Mouse (Mus musculus): Measurements from ENCODE around the gene Bnipl. TPM values are rescaled to one million over a fixed set of nuclear protein-coding genes. Genes with fewer than 3 reads are reported as not detected.
A peak's percentile ranks its signal among the peaks of the same experiment; 100 is the strongest.

The Bnipl gene
- polyA plus RNA-seq, 1 experiment from 2014 or later: 16.8 TPM

GRCm38 (mm10) chr3:95287541-95287940 is 36.5 kb upstream of the Bnipl start:
- Histone ChIP-seq H3K4me1 (replicated peaks; ENCODE audit: control insufficient read depth, insufficient read depth) (no peaks in the 10 kb centered on the region), H3K9ac (ENCODE audit: low read length) (no peak overlapping the region), H3K36me3 (ENCODE audit: control insufficient read depth, insufficient read depth, low read length) (peaks cover 8% of the 10 kb centered on the region), H3K27ac (replicated peaks) (no peak overlapping the region), H3K27me3 (ENCODE audit: control insufficient read depth, insufficient read depth, low read length) (no peaks in the 10 kb centered on the region), H3K4me3 (ENCODE audit: low read depth, low read length) (no peak overlapping the region), H3K4me2 (replicated peaks; ENCODE audit: low read depth) (no peak overlapping the region), H3K9me3 (ENCODE audit: control insufficient read depth, low read length) (no peaks in the 10 kb centered on the region)
- DNase-seq (ENCODE audit: low spot score) (no peak), ATAC-seq (ENCODE audit: low FRiP score, low TSS enrichment) (no peak)
- 87% methylated on average over 3 of the region's 3 CpGs for WGBS
- TF ChIP-seq EP300 (optimal IDR thresholded peaks at IDR 0.05) (no peak), CTCF (IDR thresholded peaks at IDR 0.05; ENCODE audit: low read depth) (no peak)

GRCm38 (mm10) chr3:95286510-95286909 is 35.5 kb upstream of the Bnipl start:
- no peak overlapping the region for H3K9ac ChIP-seq (ENCODE audit: low read length)
- 0 out of 2 replicates have a peak overlapping the region, but pooled peaks have one; percentile 49 for H3K27ac ChIP-seq (replicated peaks)
- no peaks in the 10 kb centered on the region for H3K4me1 ChIP-seq (replicated peaks; ENCODE audit: control insufficient read depth, insufficient read depth)
- H3K27me3 ChIP-seq (ENCODE audit: control insufficient read depth, insufficient read depth, low read length): no peaks in the 10 kb centered on the region
- TF ChIP-seq EP300 (optimal IDR thresholded peaks at IDR 0.05): no peak
- TF ChIP-seq CTCF (IDR thresholded peaks at IDR 0.05; ENCODE audit: low read depth): no peak
- H3K4me3 ChIP-seq (ENCODE audit: low read depth, low read length): no peak overlapping the region
- H3K9me3 ChIP-seq (ENCODE audit: control insufficient read depth, low read length): no peaks in the 10 kb centered on the region
- 75% methylated on average over 7 of the region's 7 CpGs for WGBS
- no peak for ATAC-seq (ENCODE audit: low FRiP score, low TSS enrichment)
- peaks cover 7% of the 10 kb centered on the region for H3K36me3 ChIP-seq (ENCODE audit: control insufficient read depth, insufficient read depth, low read length)
- H3K4me2 ChIP-seq (replicated peaks; ENCODE audit: low read depth): no peak overlapping the region
- no peak for DNase-seq (ENCODE audit: low spot score)

GRCm38 (mm10) chr3:95286011-95286410 is 35.0 kb upstream of the Bnipl start:
- 57% methylated on average over 5 of the region's 5 CpGs for WGBS
- no peak for DNase-seq (ENCODE audit: low spot score)

GRCm38 (mm10) chr3:95285390-95285789 is 34.4 kb upstream of the Bnipl start:
- 90% methylated on average over 5 of the region's 5 CpGs for WGBS
- Histone ChIP-seq H3K9me3 (ENCODE audit: control insufficient read depth, low read length) (no peaks in the 10 kb centered on the region), H3K4me3 (ENCODE audit: low read depth, low read length) (no peak overlapping the region), H3K27me3 (ENCODE audit: control insufficient read depth, insufficient read depth, low read length) (no peaks in the 10 kb centered on the region), H3K4me1 (replicated peaks; ENCODE audit: control insufficient read depth, insufficient read depth) (no peaks in the 10 kb centered on the region), H3K4me2 (replicated peaks; ENCODE audit: low read depth) (peak overlapping the region; percentile 80), H3K9ac (ENCODE audit: low read length) (no peak overlapping the region), H3K36me3 (ENCODE audit: control insufficient read depth, insufficient read depth, low read length) (peaks cover 7% of the 10 kb centered on the region), H3K27ac (replicated peaks) (0 out of 2 replicates have a peak overlapping the region, but pooled peaks have one; percentile 58)
- DNase-seq (ENCODE audit: low spot score) (no peak), ATAC-seq (ENCODE audit: low FRiP score, low TSS enrichment) (no peak)
- TF ChIP-seq CTCF (IDR thresholded peaks at IDR 0.05; ENCODE audit: low read depth): no peak
- no peak for TF ChIP-seq EP300 (optimal IDR thresholded peaks at IDR 0.05)

More at GRCm38 (mm10) chr3:95286011-95286410, 35.0 kb upstream of the Bnipl start:
- TF ChIP-seq EP300 (optimal IDR thresholded peaks at IDR 0.05): no peak
- no peak for TF ChIP-seq CTCF (IDR thresholded peaks at IDR 0.05; ENCODE audit: low read depth)
- ATAC-seq (ENCODE audit: low FRiP score, low TSS enrichment): no peak
- no peaks in the 10 kb centered on the region for H3K9me3 ChIP-seq (ENCODE audit: control insufficient read depth, low read length)
- H3K4me2 ChIP-seq (replicated peaks; ENCODE audit: low read depth): no peak overlapping the region; the same call in 1 of the 2 replicates
- peaks cover 7% of the 10 kb centered on the region for H3K36me3 ChIP-seq (ENCODE audit: control insufficient read depth, insufficient read depth, low read length)
- H3K9ac ChIP-seq (ENCODE audit: low read length): no peak overlapping the region
- H3K27ac ChIP-seq (replicated peaks): peak overlapping the region; percentile 49; the same call in 1 of the 2 replicates
- no peaks in the 10 kb centered on the region for H3K4me1 ChIP-seq (replicated peaks; ENCODE audit: control insufficient read depth, insufficient read depth)
- no peaks in the 10 kb centered on the region for H3K27me3 ChIP-seq (ENCODE audit: control insufficient read depth, insufficient read depth, low read length)
- no peak overlapping the region for H3K4me3 ChIP-seq (ENCODE audit: low read depth, low read length)

DNA sequence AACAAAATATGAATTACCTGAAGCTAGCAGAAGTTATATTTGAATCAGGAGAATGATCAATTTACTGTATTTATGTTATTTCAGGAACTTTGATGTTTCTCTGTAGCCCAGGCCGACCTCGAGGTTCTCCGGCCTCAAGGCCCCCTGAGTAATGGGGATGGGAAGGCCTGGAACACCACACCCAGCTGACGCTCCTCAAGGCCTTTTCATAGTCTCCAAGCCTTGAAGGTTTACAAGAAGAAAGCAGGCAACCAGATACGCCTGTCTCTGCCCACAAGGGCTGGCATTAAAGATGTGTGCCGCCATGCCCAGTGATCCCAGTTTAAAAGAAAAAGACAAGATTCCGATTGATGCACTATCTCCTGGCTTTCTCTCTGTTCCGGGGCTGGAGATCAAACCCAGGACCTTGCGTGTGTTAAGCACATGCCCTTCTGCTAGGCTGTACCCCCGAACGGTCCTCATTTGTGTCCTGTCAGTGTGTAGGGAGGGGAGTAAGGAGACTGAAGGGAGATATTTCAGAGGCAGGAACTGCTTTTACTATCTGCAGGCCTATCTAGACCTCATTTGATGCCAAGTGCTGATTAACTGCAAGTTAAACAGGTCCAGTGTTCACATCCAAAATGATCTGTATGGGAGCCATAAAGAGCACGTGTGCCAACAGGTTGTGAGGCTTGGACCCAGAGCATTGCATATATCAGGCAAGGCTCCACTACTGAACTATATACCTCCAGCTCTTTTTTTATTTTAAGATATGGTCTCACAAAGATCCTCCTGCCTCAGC is 33.7 kb upstream of the Bnipl start:
- 72% methylated on average over 12 of the region's 12 CpGs for WGBS
- peaks cover 7% of the 10 kb centered on the region for H3K36me3 ChIP-seq (ENCODE audit: control insufficient read depth, insufficient read depth, low read length)

GRCm38 (mm10) chr3:95284062-95284461 is 33.1 kb upstream of the Bnipl start:
- peaks cover 7% of the 10 kb centered on the region for H3K36me3 ChIP-seq (ENCODE audit: control insufficient read depth, insufficient read depth, low read length)
- H3K27ac ChIP-seq (replicated peaks): peak overlapping the region; percentile 98
- H3K4me1 ChIP-seq (replicated peaks; ENCODE audit: control insufficient read depth, insufficient read depth): no peaks in the 10 kb centered on the region
- peak overlapping the region; percentile 92 for H3K9ac ChIP-seq (ENCODE audit: low read length)
- 17% methylated on average over 1 of the region's 1 CpGs for WGBS
- H3K4me2 ChIP-seq (replicated peaks; ENCODE audit: low read depth): peak overlapping the region; percentile 80
- DNase-seq (ENCODE audit: low spot score): no peak
- H3K9me3 ChIP-seq (ENCODE audit: control insufficient read depth, low read length): no peaks in the 10 kb centered on the region
- no peak for ATAC-seq (ENCODE audit: low FRiP score, low TSS enrichment)
- H3K4me3 ChIP-seq (ENCODE audit: low read depth, low read length): peak overlapping the region; percentile 73
- no peaks in the 10 kb centered on the region for H3K27me3 ChIP-seq (ENCODE audit: control insufficient read depth, insufficient read depth, low read length)
- TF ChIP-seq CTCF (IDR thresholded peaks at IDR 0.05; ENCODE audit: low read depth) (no peak), EP300 (optimal IDR thresholded peaks at IDR 0.05) (no peak)

More for the DNA sequence above, 33.7 kb upstream of the Bnipl start:
- DNase-seq (ENCODE audit: low spot score): no peak
- no peaks in the 10 kb centered on the region for H3K9me3 ChIP-seq (ENCODE audit: control insufficient read depth, low read length)
- no peak for ATAC-seq (ENCODE audit: low FRiP score, low TSS enrichment)
- H3K4me2 ChIP-seq (replicated peaks; ENCODE audit: low read depth): peak overlapping the region; percentile 80
- no peaks in the 10 kb centered on the region for H3K27me3 ChIP-seq (ENCODE audit: control insufficient read depth, insufficient read depth, low read length)
- no peak for TF ChIP-seq EP300 (optimal IDR thresholded peaks at IDR 0.05)
- TF ChIP-seq CTCF (IDR thresholded peaks at IDR 0.05; ENCODE audit: low read depth): no peak
- H3K4me3 ChIP-seq (ENCODE audit: low read depth, low read length): peak overlapping the region; percentile 73
- H3K27ac ChIP-seq (replicated peaks): peak overlapping the region; percentile 0; the same call in 1 of the 2 replicates
- H3K4me1 ChIP-seq (replicated peaks; ENCODE audit: control insufficient read depth, insufficient read depth): no peaks in the 10 kb centered on the region
- no peak overlapping the region for H3K9ac ChIP-seq (ENCODE audit: low read length)
